ENCODE assay signal across 8 mouse cellular contexts in genomic region chr7:4740309-4740727, GRCm38 (mm10). TPM values are rescaled to one million over a fixed set of nuclear protein-coding genes. Genes with fewer than 3 reads are reported as not detected.
A peak's percentile ranks its signal among the peaks of the same experiment; 100 is the strongest.
DNase-seq lines count a peak whose midpoint lies in the region; ATAC-seq and TF ChIP-seq lines count a peak whose summit lies in the region.

No protein-coding gene starts in this region.

- dilution Hi-C loops in CH12.LX (cut with MboI; ENCODE audit: extremely low pct_ligation_motif_present, extremely low pct_unique_long_range_greater_than_20kb, low sequenced_read_pairs), result no loop called here

- no peaks in the 10 kb centered on the region for H3K9me3 ChIP-seq in heart, embryonic 11.5 days (replicated peaks; ENCODE audit: control insufficient read depth, low read length)
- no peaks in the 10 kb centered on the region for H3K9me3 ChIP-seq in CH12.LX (replicated peaks; ENCODE audit: low read length)
- no peaks in the 10 kb centered on the region for H3K9me3 ChIP-seq in forebrain, embryonic 11.5 days (ENCODE audit: control insufficient read depth, low read length)
- H3K9me3 ChIP-seq in liver, embryonic 14.5 days (ENCODE audit: control insufficient read depth, low read length), result no peaks in the 10 kb centered on the region

- H3K27me3 ChIP-seq in heart, embryonic 11.5 days (ENCODE audit: control insufficient read depth, insufficient read depth, low read length), result no peaks in the 10 kb centered on the region
- no peaks in the 10 kb centered on the region for H3K27me3 ChIP-seq in CH12.LX (replicated peaks)
- no peaks in the 10 kb centered on the region for H3K27me3 ChIP-seq in forebrain, embryonic 11.5 days (ENCODE audit: control insufficient read depth, insufficient read depth, low read length)
- no peaks in the 10 kb centered on the region for H3K27me3 ChIP-seq in liver, embryonic 14.5 days (ENCODE audit: control insufficient read depth, insufficient read depth, low read length)

- H3K27ac ChIP-seq in heart, embryonic 11.5 days (ENCODE audit: low read depth, low read length), result peak overlapping the region; percentile 93
- H3K27ac ChIP-seq in CH12.LX (ENCODE audit: insufficient read depth, low read depth), result peak overlapping the region; percentile 37
- H3K27ac ChIP-seq in forebrain, embryonic 11.5 days (ENCODE audit: low read depth, low read length), result peak overlapping the region; percentile 86
- peak overlapping the region; percentile 74 for H3K27ac ChIP-seq in liver, embryonic 14.5 days

- H3K4me1 ChIP-seq in heart, embryonic 11.5 days (ENCODE audit: control insufficient read depth, insufficient read depth, low read length), result peaks cover 20% of the 10 kb centered on the region
- peaks cover 5 to 24% of the 10 kb centered on the region in 2 experiments; a peak in 3 of 4 replicates for H3K4me1 ChIP-seq in CH12.LX (ENCODE audit: control insufficient read depth in 1 of 2, insufficient read depth in 2 of 2)
- H3K4me1 ChIP-seq in forebrain, embryonic 11.5 days (replicated peaks; ENCODE audit: control insufficient read depth, insufficient read depth, low read length), result peaks cover 11% of the 10 kb centered on the region
- H3K4me1 ChIP-seq in liver, embryonic 14.5 days (replicated peaks; ENCODE audit: control insufficient read depth in 2 of 2, insufficient read depth in 2 of 2, low read length in 1 of 2), result peaks cover 37 to 41% of the 10 kb centered on the region in 2 experiments

- no peak for TF ChIP-seq RAD21 in CH12.LX (IDR thresholded peaks at IDR 0.05; ENCODE audit: low read depth, low read length)

- intact Hi-C loops in heart, postnatal 10 days (cut with DNase I), result loop anchor here (2.0 kb wide), 2 partner anchors 52 to 56 kb away; partner anchors contain the start of genes Hspbp1 and Rpl28

- peak overlapping the region; percentile 91 for H3K9ac ChIP-seq in heart, embryonic 11.5 days (ENCODE audit: low read depth, low read length)
- H3K9ac ChIP-seq in CH12.LX (ENCODE audit: insufficient read depth, low read depth), result peak overlapping the region; percentile 85
- peak overlapping the region; percentile 89 for H3K9ac ChIP-seq in forebrain, embryonic 11.5 days (ENCODE audit: low read length)
- peak overlapping the region; percentile 76 for H3K9ac ChIP-seq in liver, embryonic 14.5 days (replicated peaks)

- ATAC-seq in heart, embryonic 11.5 days (replicated peaks; ENCODE audit: insufficient number of reproducible peaks, low FRiP score, low TSS enrichment), result peak; percentile 7; the same call in 1 of the 2 replicates
- no peak; the same call in none of the 2 replicates for ATAC-seq in forebrain, embryonic 11.5 days (replicated peaks; ENCODE audit: low FRiP score)
- peak; percentile 11 for ATAC-seq in liver, embryonic 14.5 days (ENCODE audit: insufficient read depth)

- WGBS in heart, embryonic 11.5 days (ENCODE audit: insufficient replicate concordance), result 0% methylated on average over 7 of the region's 14 CpGs
- WGBS in forebrain, embryonic 11.5 days, result under 1% methylated on average over 14 of the region's 14 CpGs
- WGBS in liver, embryonic 14.5 days (ENCODE audit: insufficient replicate concordance), result under 1% methylated on average over 14 of the region's 14 CpGs

- no peak for TF ChIP-seq EP300 in CH12.LX (IDR thresholded peaks at IDR 0.05; ENCODE audit: low read length)
- no peak for TF ChIP-seq EP300 in liver, embryonic 14.5 days (IDR thresholded peaks at IDR 0.05; ENCODE audit: low read depth)

- no peak for TF ChIP-seq CTCF in CH12.LX (conservative IDR thresholded peaks at IDR 0.05 in 1 of 2, IDR thresholded peaks at IDR 0.05 in 1 of 2; ENCODE audit: low read depth in 2 of 2, low read length in 2 of 2)
- no peak for TF ChIP-seq CTCF in liver, embryonic 14.5 days (IDR thresholded peaks at IDR 0.05; ENCODE audit: low read depth)

- peak overlapping the region; percentile 86 for H3K4me3 ChIP-seq in heart, embryonic 11.5 days (ENCODE audit: low read depth, low read length)
- H3K4me3 ChIP-seq in CH12.LX (replicated peaks in 1 of 3; ENCODE audit: low read depth in 2 of 3, low read length in 2 of 3, poor library complexity in 1 of 3), result peak overlapping the region; percentile 87 to 98 (median 88)
- peak overlapping the region; percentile 76 for H3K4me3 ChIP-seq in forebrain, embryonic 11.5 days (ENCODE audit: low read depth, low read length)
- H3K4me3 ChIP-seq in liver, embryonic 14.5 days (ENCODE audit: insufficient read depth in 1 of 2, low read depth in 2 of 2, low read length in 2 of 2), result peak overlapping the region; percentile 69 to 99

- in situ Hi-C loops in CH12.LX (cut with MboI; ENCODE audit: low pct_ligation_motif_present, low pct_unique_long_range_greater_than_20kb, low sequenced_read_pairs), result no loop called here

- peaks cover 3% of the 10 kb centered on the region; the same call in 1 of the 2 replicates for H3K36me3 ChIP-seq in heart, embryonic 11.5 days (ENCODE audit: control insufficient read depth, insufficient read depth, low read length)
- H3K36me3 ChIP-seq in CH12.LX (replicated peaks in 1 of 2; ENCODE audit: control insufficient read depth in 1 of 2, insufficient read depth in 1 of 2, low read length in 1 of 2), result peaks cover 17 to 36% of the 10 kb centered on the region in 2 experiments
- no peaks in the 10 kb centered on the region for H3K36me3 ChIP-seq in forebrain, embryonic 11.5 days (ENCODE audit: control insufficient read depth, insufficient read depth, low read length)
- peaks cover 4% of the 10 kb centered on the region for H3K36me3 ChIP-seq in liver, embryonic 14.5 days (replicated peaks; ENCODE audit: control insufficient read depth, insufficient read depth, low read depth)

- peak overlapping the region; percentile 78 for H3K4me2 ChIP-seq in heart, embryonic 11.5 days
- peak overlapping the region; percentile 94 for H3K4me2 ChIP-seq in CH12.LX (ENCODE audit: insufficient read depth, low read depth, poor library complexity, severe bottlenecking)
- H3K4me2 ChIP-seq in forebrain, embryonic 11.5 days (ENCODE audit: low read depth, low read length, severe bottlenecking), result peak overlapping the region; percentile 92
- H3K4me2 ChIP-seq in liver, embryonic 14.5 days (ENCODE audit: low read depth), result peak overlapping the region; percentile 95

- no peak for TF ChIP-seq POLR2A in CH12.LX (IDR thresholded peaks at IDR 0.05; ENCODE audit: low read depth, low read length)

- no peak for DNase-seq in heart, postnatal 10 days
- DNase-seq in CH12.LX (ENCODE audit: extremely low read depth), result peak; percentile 33
- DNase-seq in forebrain, embryonic 11.5 days (ENCODE audit: low spot score), result no peak
- DNase-seq in liver, embryonic 14.5 days (ENCODE audit: low read depth in 3 of 3, low spot score in 3 of 3), result no peak
- DNase-seq in adrenal gland, postnatal 14 days, result no peak
- DNase-seq in ovary, postnatal 36 days (ENCODE audit: low spot score), result no peak
- no peak for DNase-seq in adrenal gland, adult 2 months

- H3K79me2 ChIP-seq in CH12.LX (replicated peaks; ENCODE audit: control insufficient read depth, extremely low read depth, insufficient read depth, poor library complexity, severe bottlenecking), result no peaks in the 10 kb centered on the region

RNA-seq across cellular contexts. Expression of gene Kmt5c, which starts 0.4 kb away (rescaled TPM):
- 58.6 and 63.5 TPM in 2 replicates for polyA plus RNA-seq in heart, embryonic 11.5 days (2014; fragmentation: Nextera tagmentation; extraction: Ambion mirVana)
- 10 to 100 TPM; 32.1 to 37.1 TPM for total RNA-seq in heart, postnatal 10 days (2021)
- total RNA-seq in CH12.LX (2012; rRNA removed) (27.4 and 41.2 TPM in 2 replicates), CH12.LX (2014; rRNA removed) (41.3 and 44.0 TPM in 2 replicates)
- 46.7 and 52.4 TPM in 2 replicates for polyA plus RNA-seq in CH12.LX (2012; ENCODE audit: insufficient read length, low read depth)
- 88.1 and 89.4 TPM in 2 replicates for polyA plus RNA-seq in forebrain, embryonic 11.5 days (2014; fragmentation: Nextera tagmentation; extraction: Ambion mirVana)
- 75.7 and 78.7 TPM in 2 replicates for polyA plus RNA-seq in liver, embryonic 14.5 days (2012; rRNA removed)
- polyA plus RNA-seq in liver, embryonic 14.5 days (2014; fragmentation: Nextera tagmentation; extraction: Ambion mirVana), result 37.8 and 44.7 TPM in 2 replicates
- total RNA-seq in adrenal gland, postnatal 14 days (2021), result 60.3 and 70.7 TPM in 2 replicates
- total RNA-seq in adrenal gland, adult 2 months (2021), result 10 to 100 TPM; 27.9 to 35.2 TPM
- 162 and 205 TPM in 2 replicates for polyA plus RNA-seq in adrenal gland, adult 2 months (2012; rRNA removed)

RNA-seq across cellular contexts. Expression of gene Cox6b2, which starts 12.6 kb away (rescaled TPM):
- 32.9 and 42.4 TPM in 2 replicates for polyA plus RNA-seq in heart, embryonic 11.5 days (2014; fragmentation: Nextera tagmentation; extraction: Ambion mirVana)
- total RNA-seq in heart, postnatal 10 days (2021), result 10 to 100 TPM in 1 of 2 experiments, 1 to 10 TPM in 1; 7.4 to 10.9 TPM
- total RNA-seq in CH12.LX (2012; rRNA removed) (not detected in 2 replicates), CH12.LX (2014; rRNA removed) (not detected in 2 replicates)
- polyA plus RNA-seq in CH12.LX (2012; ENCODE audit: insufficient read length, low read depth), result not detected in 2 replicates
- polyA plus RNA-seq in forebrain, embryonic 11.5 days (2014; fragmentation: Nextera tagmentation; extraction: Ambion mirVana), result 29.9 and 33.7 TPM in 2 replicates
- 111 and 119 TPM in 2 replicates for polyA plus RNA-seq in liver, embryonic 14.5 days (2012; rRNA removed)
- polyA plus RNA-seq in liver, embryonic 14.5 days (2014; fragmentation: Nextera tagmentation; extraction: Ambion mirVana), result 81.9 and 88.1 TPM in 2 replicates
- total RNA-seq in adrenal gland, postnatal 14 days (2021), result 28.1 and 31.3 TPM in 2 replicates
- 10 to 100 TPM in 1 of 2 experiments, 1 to 10 TPM in 1; 7.4 to 10.4 TPM for total RNA-seq in adrenal gland, adult 2 months (2021)
- 7.9 and 13.2 TPM in 2 replicates for polyA plus RNA-seq in adrenal gland, adult 2 months (2012; rRNA removed)

RNA-seq across cellular contexts. Expression of gene Tmem150b, which starts 15.3 kb away (rescaled TPM):
- not detected in 2 replicates for polyA plus RNA-seq in heart, embryonic 11.5 days (2014; fragmentation: Nextera tagmentation; extraction: Ambion mirVana)
- total RNA-seq in heart, postnatal 10 days (2021), result under 1 TPM in 1 of 2 experiments, not detected in 1; 0.20 TPM
- total RNA-seq in CH12.LX (2012; rRNA removed), result 0.04 TPM in 1 of 2 replicates, not detected in the other
- 0.15 TPM in 1 of 2 replicates, not detected in the other for total RNA-seq in CH12.LX (2014; rRNA removed)
- polyA plus RNA-seq in CH12.LX (2012; ENCODE audit: insufficient read length, low read depth), result 0.12 and 0.17 TPM in 2 replicates
- polyA plus RNA-seq in forebrain, embryonic 11.5 days (2014; fragmentation: Nextera tagmentation; extraction: Ambion mirVana), result 0.13 and 0.19 TPM in 2 replicates
- 0.31 TPM in 2 replicates for polyA plus RNA-seq in liver, embryonic 14.5 days (2012; rRNA removed)
- 0.18 TPM in 1 of 2 replicates, not detected in the other for polyA plus RNA-seq in liver, embryonic 14.5 days (2014; fragmentation: Nextera tagmentation; extraction: Ambion mirVana)
- total RNA-seq in adrenal gland, postnatal 14 days (2021), result 0.30 and 0.79 TPM in 2 replicates
- under 1 TPM; 0.40 to 0.55 TPM for total RNA-seq in adrenal gland, adult 2 months (2021)
- 0.30 and 0.42 TPM in 2 replicates for polyA plus RNA-seq in adrenal gland, adult 2 months (2012; rRNA removed)

RNA-seq across cellular contexts. Expression of gene Fam71e2, which starts 30.8 kb away (rescaled TPM):
- polyA plus RNA-seq in heart, embryonic 11.5 days (2014; fragmentation: Nextera tagmentation; extraction: Ambion mirVana), result not detected in 2 replicates
- total RNA-seq in heart, postnatal 10 days (2021), result not detected
- total RNA-seq in CH12.LX (2012; rRNA removed) (not detected in 2 replicates), CH12.LX (2014; rRNA removed) (not detected in 2 replicates)
- not detected in 2 replicates for polyA plus RNA-seq in CH12.LX (2012; ENCODE audit: insufficient read length, low read depth)
- not detected in 2 replicates for polyA plus RNA-seq in forebrain, embryonic 11.5 days (2014; fragmentation: Nextera tagmentation; extraction: Ambion mirVana)
- not detected in 2 replicates for polyA plus RNA-seq in liver, embryonic 14.5 days (2012; rRNA removed)
- not detected in 2 replicates for polyA plus RNA-seq in liver, embryonic 14.5 days (2014; fragmentation: Nextera tagmentation; extraction: Ambion mirVana)
- total RNA-seq in adrenal gland, postnatal 14 days (2021), result not detected in 2 replicates
- not detected for total RNA-seq in adrenal gland, adult 2 months (2021)
- polyA plus RNA-seq in adrenal gland, adult 2 months (2012; rRNA removed), result not detected in 2 replicates

RNA-seq across cellular contexts. Expression of gene Il11, which starts 42.3 kb away (rescaled TPM):
- polyA plus RNA-seq in heart, embryonic 11.5 days (2014; fragmentation: Nextera tagmentation; extraction: Ambion mirVana), result not detected in 2 replicates
- not detected for total RNA-seq in heart, postnatal 10 days (2021)
- total RNA-seq in CH12.LX (2012; rRNA removed), result 0.17 TPM in 1 of 2 replicates, not detected in the other
- not detected in 2 replicates for total RNA-seq in CH12.LX (2014; rRNA removed)
- not detected in 2 replicates for polyA plus RNA-seq in CH12.LX (2012; ENCODE audit: insufficient read length, low read depth)
- polyA plus RNA-seq in forebrain, embryonic 11.5 days (2014; fragmentation: Nextera tagmentation; extraction: Ambion mirVana), result 0.19 TPM in 1 of 2 replicates, not detected in the other
- polyA plus RNA-seq in liver, embryonic 14.5 days (2012; rRNA removed), result 0.03 and 0.09 TPM in 2 replicates
- polyA plus RNA-seq in liver, embryonic 14.5 days (2014; fragmentation: Nextera tagmentation; extraction: Ambion mirVana), result not detected in 2 replicates
- total RNA-seq in adrenal gland, postnatal 14 days (2021), result not detected in 2 replicates
- total RNA-seq in adrenal gland, adult 2 months (2021), result under 1 TPM in 1 of 2 experiments, not detected in 1; 0.48 TPM
- polyA plus RNA-seq in adrenal gland, adult 2 months (2012; rRNA removed), result 0.54 and 0.71 TPM in 2 replicates

Comparison
In these comparisons a context has a peak if more than half of its experiments do, and no peak if none do; other contexts are left out.
1. H3K27ac ChIP-seq: peak in every context shown above with its lines; median percentile 93 in heart, embryonic 11.5 days; 86 in forebrain, embryonic 11.5 days; 74 in liver, embryonic 14.5 days; 37 in CH12.LX.